Mouse (Mus musculus): Measurements from ENCODE around the gene Mecom. TPM values are rescaled to one million over a fixed set of nuclear protein-coding genes. Genes with fewer than 3 reads are reported as not detected.

Mecom gene
- polyA plus RNA-seq, 1 experiment from 2014 or later: 89.3 TPM

- Histone ChIP-seq H3K9ac (ENCODE audit: low read depth, low read length) (no peak overlapping the region), H3K36me3 (ENCODE audit: control insufficient read depth, insufficient read depth, low read length) (no peaks in the 10 kb centered on the region), H3K27ac (ENCODE audit: low read depth, low read length) (no peak overlapping the region), H3K4me2 (replicated peaks; ENCODE audit: low read depth, low read length) (no peak overlapping the region), H3K4me3 (ENCODE audit: low read length) (no peak overlapping the region), H3K27me3 (ENCODE audit: control insufficient read depth, insufficient read depth, low read length) (no peaks in the 10 kb centered on the region), H3K4me1 (ENCODE audit: control insufficient read depth, insufficient read depth, low read length) (0 out of 2 replicates have a peak, but pooled peaks cover 3% of the 10 kb centered on the region), H3K9me3 (ENCODE audit: control insufficient read depth, low read length) (no peaks in the 10 kb centered on the region)
- no peak for ATAC-seq (ENCODE audit: low FRiP score, low TSS enrichment)
- WGBS: 49% methylated on average over 5 of the region's 5 CpGs
Observed at GRCm38 (mm10) chr3:30483006-30483684, 64.7 kb downstream of the Mecom start.

DNA sequence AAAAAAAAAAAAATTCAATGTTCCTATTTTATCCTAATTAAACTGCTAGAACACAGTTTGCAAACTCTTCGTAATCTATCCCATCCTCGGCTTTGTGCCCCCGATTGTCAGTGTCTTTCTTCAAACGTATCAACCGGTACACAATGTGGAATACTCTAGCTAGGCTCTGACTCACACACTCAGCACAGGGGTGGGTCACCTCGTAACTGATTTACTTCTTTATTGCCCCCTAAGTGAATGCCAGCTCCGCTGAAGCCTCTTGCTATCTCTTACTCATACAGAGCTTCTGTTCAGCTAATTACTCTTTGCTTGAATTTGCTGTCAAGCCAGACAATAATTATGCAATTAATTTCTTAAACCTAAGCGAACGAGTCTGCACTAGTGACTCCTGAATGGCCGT, 66.1 kb downstream of the Mecom start:
- no peak overlapping the region for H3K4me3 ChIP-seq (ENCODE audit: low read length)
- no peak overlapping the region for H3K9ac ChIP-seq (ENCODE audit: low read depth, low read length)
- ATAC-seq (ENCODE audit: low FRiP score, low TSS enrichment): no peak
- H3K27me3 ChIP-seq (ENCODE audit: control insufficient read depth, insufficient read depth, low read length): no peaks in the 10 kb centered on the region
- 0 out of 2 replicates have a peak, but pooled peaks cover 3% of the 10 kb centered on the region for H3K4me1 ChIP-seq (ENCODE audit: control insufficient read depth, insufficient read depth, low read length)
- WGBS: 64% methylated on average over 10 of the region's 10 CpGs
- H3K9me3 ChIP-seq (ENCODE audit: control insufficient read depth, low read length): no peaks in the 10 kb centered on the region
- H3K36me3 ChIP-seq (ENCODE audit: control insufficient read depth, insufficient read depth, low read length): no peaks in the 10 kb centered on the region
- H3K27ac ChIP-seq (ENCODE audit: low read depth, low read length): no peak overlapping the region
- H3K4me2 ChIP-seq (replicated peaks; ENCODE audit: low read depth, low read length): no peak overlapping the region

- no peaks in the 10 kb centered on the region for H3K27me3 ChIP-seq (ENCODE audit: control insufficient read depth, insufficient read depth, low read length)
- H3K4me2 ChIP-seq (replicated peaks; ENCODE audit: low read depth, low read length): no peak overlapping the region
- ATAC-seq (ENCODE audit: low FRiP score, low TSS enrichment): no peak
- H3K9ac ChIP-seq (ENCODE audit: low read depth, low read length): no peak overlapping the region
- no peak overlapping the region for H3K27ac ChIP-seq (ENCODE audit: low read depth, low read length)
- no peaks in the 10 kb centered on the region for H3K9me3 ChIP-seq (ENCODE audit: control insufficient read depth, low read length)
- H3K36me3 ChIP-seq (ENCODE audit: control insufficient read depth, insufficient read depth, low read length): no peaks in the 10 kb centered on the region
- H3K4me3 ChIP-seq (ENCODE audit: low read length): no peak overlapping the region
- 0 out of 2 replicates have a peak, but pooled peaks cover 3% of the 10 kb centered on the region for H3K4me1 ChIP-seq (ENCODE audit: control insufficient read depth, insufficient read depth, low read length)
- 50% methylated on average over 6 of the region's 6 CpGs for WGBS
Observed at GRCm38 (mm10) chr3:30480551-30480950, 67.3 kb downstream of the Mecom start.

DNA sequence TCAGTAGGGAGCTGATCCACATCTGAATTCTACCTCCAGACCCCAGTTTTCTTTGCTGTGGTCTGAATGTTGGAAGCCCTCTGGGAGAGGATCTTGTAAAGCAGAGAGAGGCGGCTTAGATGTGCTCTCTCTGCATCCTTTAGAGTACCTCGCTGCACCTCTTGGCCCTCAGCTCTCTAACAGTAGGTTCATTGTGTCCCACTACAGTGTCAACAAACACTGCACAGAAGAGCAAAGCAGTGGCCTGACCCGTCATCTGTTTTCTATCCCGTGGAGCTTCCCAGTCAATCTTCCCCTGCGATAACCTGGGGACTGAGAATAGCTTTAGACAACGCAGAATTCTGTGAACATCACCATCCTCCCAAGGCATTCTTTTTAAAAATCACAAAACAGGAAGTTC, 69.6 kb downstream of the Mecom start:
- Histone ChIP-seq H3K4me2 (replicated peaks; ENCODE audit: low read depth, low read length) (no peak overlapping the region), H3K9me3 (ENCODE audit: control insufficient read depth, low read length) (no peaks in the 10 kb centered on the region), H3K9ac (ENCODE audit: low read depth, low read length) (no peak overlapping the region), H3K36me3 (ENCODE audit: control insufficient read depth, insufficient read depth, low read length) (no peaks in the 10 kb centered on the region), H3K4me3 (ENCODE audit: low read length) (no peak overlapping the region), H3K4me1 (ENCODE audit: control insufficient read depth, insufficient read depth, low read length) (0 out of 2 replicates have a peak, but pooled peaks cover 3% of the 10 kb centered on the region), H3K27ac (ENCODE audit: low read depth, low read length) (no peak overlapping the region), H3K27me3 (ENCODE audit: control insufficient read depth, insufficient read depth, low read length) (no peaks in the 10 kb centered on the region)
- ATAC-seq (ENCODE audit: low FRiP score, low TSS enrichment): no peak
- WGBS: 62% methylated on average over 6 of the region's 6 CpGs

GRCm38 (mm10) chr3:30477008-30477407, 70.8 kb downstream of the Mecom start:
- Histone ChIP-seq H3K4me2 (replicated peaks; ENCODE audit: low read depth, low read length) (no peak overlapping the region), H3K9me3 (ENCODE audit: control insufficient read depth, low read length) (no peaks in the 10 kb centered on the region), H3K27ac (ENCODE audit: low read depth, low read length) (no peak overlapping the region), H3K27me3 (ENCODE audit: control insufficient read depth, insufficient read depth, low read length) (no peaks in the 10 kb centered on the region), H3K4me3 (ENCODE audit: low read length) (no peak overlapping the region), H3K9ac (ENCODE audit: low read depth, low read length) (no peak overlapping the region), H3K4me1 (ENCODE audit: control insufficient read depth, insufficient read depth, low read length) (0 out of 2 replicates have a peak, but pooled peaks cover 3% of the 10 kb centered on the region), H3K36me3 (ENCODE audit: control insufficient read depth, insufficient read depth, low read length) (no peaks in the 10 kb centered on the region)
- WGBS: 47% methylated on average over 5 of the region's 5 CpGs
- ATAC-seq (ENCODE audit: low FRiP score, low TSS enrichment): no peak

DNA sequence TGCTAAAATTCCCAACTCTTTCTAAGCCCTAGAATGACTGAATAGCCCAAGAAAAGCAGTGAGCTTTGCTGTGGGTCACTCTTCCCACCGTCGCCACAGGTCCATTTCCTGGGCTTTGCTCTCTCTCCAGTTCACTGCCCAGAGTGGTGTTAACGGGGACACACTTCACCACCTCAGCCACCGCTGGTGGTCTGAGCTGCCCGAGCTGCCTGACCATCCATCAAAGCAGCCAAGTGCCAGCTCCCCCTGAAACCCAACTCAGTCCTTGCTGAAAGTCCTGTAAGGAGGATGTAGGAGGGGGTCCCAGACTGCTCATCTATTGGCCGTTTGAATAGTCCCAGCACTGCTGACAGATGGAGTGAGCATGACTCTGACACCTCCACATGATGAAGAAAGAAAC, 72.2 kb downstream of the Mecom start:
- H3K36me3 ChIP-seq (ENCODE audit: control insufficient read depth, insufficient read depth, low read length): no peaks in the 10 kb centered on the region
- peak; percentile 91 for ATAC-seq (ENCODE audit: low FRiP score, low TSS enrichment)
- no peak overlapping the region for H3K4me3 ChIP-seq (ENCODE audit: low read length)
- 20% methylated on average over 6 of the region's 6 CpGs for WGBS
- H3K27ac ChIP-seq (ENCODE audit: low read depth, low read length): no peak overlapping the region
- no peaks in the 10 kb centered on the region for H3K27me3 ChIP-seq (ENCODE audit: control insufficient read depth, insufficient read depth, low read length)
- no peak overlapping the region for H3K4me2 ChIP-seq (replicated peaks; ENCODE audit: low read depth, low read length)
- no peaks in the 10 kb centered on the region for H3K9me3 ChIP-seq (ENCODE audit: control insufficient read depth, low read length)
- no peak overlapping the region for H3K9ac ChIP-seq (ENCODE audit: low read depth, low read length)
- no peaks in the 10 kb centered on the region for H3K4me1 ChIP-seq (ENCODE audit: control insufficient read depth, insufficient read depth, low read length)

DNA sequence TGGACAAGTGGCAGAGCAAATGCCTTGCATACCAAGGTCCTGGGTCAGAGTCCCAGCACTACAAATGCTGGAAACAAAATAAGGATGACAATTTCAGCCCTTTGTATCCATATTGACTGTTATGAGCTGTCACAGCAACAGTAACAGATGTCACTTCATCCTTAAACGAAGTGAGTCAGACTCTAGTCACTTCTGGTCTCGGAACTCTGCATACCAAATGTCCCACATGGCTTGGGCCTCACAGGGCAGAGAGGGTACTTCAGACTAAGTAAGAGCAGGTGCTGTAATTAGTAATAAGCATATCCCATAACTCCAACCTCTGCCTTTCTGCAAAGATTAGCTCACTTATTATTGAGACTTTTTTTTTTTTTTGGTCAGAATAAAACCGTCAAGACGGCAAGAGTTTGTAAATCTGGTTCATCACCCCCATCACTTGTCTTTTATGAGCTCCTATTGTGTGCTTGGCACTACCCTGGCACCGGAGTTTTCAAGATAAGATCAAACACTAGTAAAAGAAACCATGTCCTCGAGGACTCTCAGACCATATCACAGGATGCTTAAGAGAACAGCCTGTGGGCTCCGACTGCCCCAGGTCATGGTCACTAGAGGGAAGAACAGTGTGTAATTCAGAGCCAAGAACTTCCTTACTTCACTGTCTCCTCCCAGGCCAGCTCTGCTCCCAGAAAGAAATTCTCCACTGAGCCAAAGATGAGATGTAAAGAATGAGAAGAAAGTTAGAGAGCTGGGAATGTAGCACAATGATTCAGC, 79.6 kb downstream of the Mecom start:
- Histone ChIP-seq H3K9ac (ENCODE audit: low read depth, low read length) (no peak overlapping the region), H3K4me2 (replicated peaks; ENCODE audit: low read depth, low read length) (no peak overlapping the region), H3K4me1 (ENCODE audit: control insufficient read depth, insufficient read depth, low read length) (no peaks in the 10 kb centered on the region), H3K9me3 (ENCODE audit: control insufficient read depth, low read length) (no peaks in the 10 kb centered on the region), H3K4me3 (ENCODE audit: low read length) (no peak overlapping the region), H3K27me3 (ENCODE audit: control insufficient read depth, insufficient read depth, low read length) (no peaks in the 10 kb centered on the region), H3K36me3 (ENCODE audit: control insufficient read depth, insufficient read depth, low read length) (no peaks in the 10 kb centered on the region), H3K27ac (ENCODE audit: low read depth, low read length) (no peak overlapping the region)
- no peak for ATAC-seq (ENCODE audit: low FRiP score, low TSS enrichment)
- WGBS: 74% methylated on average over 7 of the region's 7 CpGs

- Histone ChIP-seq H3K4me2 (replicated peaks; ENCODE audit: low read depth, low read length) (no peak overlapping the region), H3K27ac (ENCODE audit: low read depth, low read length) (no peak overlapping the region), H3K4me3 (ENCODE audit: low read length) (no peak overlapping the region), H3K27me3 (ENCODE audit: control insufficient read depth, insufficient read depth, low read length) (no peaks in the 10 kb centered on the region), H3K36me3 (ENCODE audit: control insufficient read depth, insufficient read depth, low read length) (no peaks in the 10 kb centered on the region), H3K9ac (ENCODE audit: low read depth, low read length) (no peak overlapping the region), H3K9me3 (ENCODE audit: control insufficient read depth, low read length) (no peaks in the 10 kb centered on the region), H3K4me1 (ENCODE audit: control insufficient read depth, insufficient read depth, low read length) (no peaks in the 10 kb centered on the region)
- no peak for ATAC-seq (ENCODE audit: low FRiP score, low TSS enrichment)
- 67% methylated on average over 11 of the region's 11 CpGs for WGBS
Observed at GRCm38 (mm10) chr3:30466031-30466650, 81.7 kb downstream of the Mecom start.

DNA sequence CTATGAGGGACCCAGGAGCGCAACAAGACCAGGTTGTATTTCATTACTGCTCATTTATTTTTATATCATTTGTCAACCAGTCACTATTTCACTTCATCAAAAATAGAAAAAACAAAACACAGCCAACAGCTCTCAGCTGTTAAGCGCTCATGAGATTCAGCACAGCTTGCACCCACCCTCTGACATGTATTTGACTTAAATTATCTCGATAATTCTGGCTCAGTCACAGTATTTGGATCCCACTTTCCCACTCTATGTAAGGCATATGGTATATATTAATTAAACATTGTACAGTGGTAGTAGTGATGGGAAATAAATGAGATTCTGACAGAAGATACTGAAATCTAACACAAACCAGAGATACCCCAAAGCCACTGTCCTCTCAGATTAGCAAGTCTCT, 83.3 kb downstream of the Mecom start:
- no peaks in the 10 kb centered on the region for H3K4me1 ChIP-seq (ENCODE audit: control insufficient read depth, insufficient read depth, low read length)
- no peak for ATAC-seq (ENCODE audit: low FRiP score, low TSS enrichment)

More for the DNA sequence above, 83.3 kb downstream of the Mecom start:
- Histone ChIP-seq H3K36me3 (ENCODE audit: control insufficient read depth, insufficient read depth, low read length) (no peaks in the 10 kb centered on the region), H3K9ac (ENCODE audit: low read depth, low read length) (no peak overlapping the region), H3K27me3 (ENCODE audit: control insufficient read depth, insufficient read depth, low read length) (no peaks in the 10 kb centered on the region), H3K4me3 (ENCODE audit: low read length) (no peak overlapping the region), H3K4me2 (replicated peaks; ENCODE audit: low read depth, low read length) (no peak overlapping the region), H3K27ac (ENCODE audit: low read depth, low read length) (no peak overlapping the region), H3K9me3 (ENCODE audit: control insufficient read depth, low read length) (no peaks in the 10 kb centered on the region)
- WGBS: 83% methylated on average over 3 of the region's 3 CpGs

Measured in kidney, embryonic 14.5 days (tissue).